Mouse (Mus musculus): ENCODE results near the gene Ctsf. TPM values are rescaled to one million over a fixed set of nuclear protein-coding genes. Genes with fewer than 3 reads are reported as not detected.

Ctsf gene
- 49.4 and 54.4 TPM in 2 replicates for polyA plus RNA-seq (2015; fragmentation: Nextera tagmentation; extraction: Ambion mirVana)

DNA sequence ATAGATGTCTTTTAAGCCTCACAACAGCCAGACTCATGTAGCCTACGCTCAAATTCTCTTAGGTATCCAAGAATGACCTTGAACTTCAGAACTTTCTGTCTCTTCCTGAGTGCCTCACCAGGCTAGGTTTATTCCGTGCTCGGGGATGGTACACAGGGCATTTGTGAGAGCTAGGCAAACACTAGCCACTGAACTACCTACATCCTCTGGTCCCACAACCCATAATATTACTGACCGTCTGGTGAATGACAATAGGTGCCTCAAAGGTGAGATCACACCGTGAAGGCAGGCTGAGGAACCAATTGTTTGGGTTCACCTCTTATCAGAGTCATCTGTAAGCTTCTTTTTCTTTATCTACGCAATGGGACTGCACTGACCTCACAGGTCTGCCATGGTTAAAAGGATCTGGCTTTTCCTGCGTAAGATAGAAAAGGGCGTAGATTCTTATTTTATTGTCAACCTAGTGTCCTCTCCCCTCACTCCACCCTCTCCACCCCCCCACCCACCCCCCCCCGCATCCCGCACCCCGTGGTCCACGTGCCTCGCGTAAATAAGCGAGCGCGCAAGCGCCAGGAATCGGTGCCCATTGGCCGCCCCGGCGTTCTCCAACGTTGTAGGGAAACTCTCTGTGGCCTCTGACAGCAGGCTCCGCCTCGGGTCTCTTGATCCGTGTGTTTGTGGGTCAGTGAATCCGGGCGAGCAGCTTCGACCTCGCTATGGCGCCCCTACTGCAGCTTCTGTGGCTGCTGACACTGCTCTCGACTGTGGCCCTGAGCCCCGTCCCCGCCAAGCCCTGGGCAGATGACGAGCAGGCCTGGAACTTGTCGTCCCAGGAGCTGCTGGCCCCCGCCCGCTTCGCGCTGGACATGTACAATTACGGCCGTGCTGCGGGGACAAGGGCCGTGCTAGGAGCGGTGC lies at the start of gene Ctsf:
Gene Ctsf (plus strand): TSS at position 579 of the 918 bp plus-strand sequence.
- Histone ChIP-seq H3K27me3 (ENCODE audit: insufficient read depth, low read length) (peaks cover 26% of the 10 kb centered on the region), H3K4me1 (ENCODE audit: insufficient read depth) (peaks cover 30% of the 10 kb centered on the region), H3K27ac (ENCODE audit: low read depth) (peak within 1 kb of the TSS; percentile 60; the same call in 1 of the 2 replicates), H3K9me3 (ENCODE audit: low read length) (no peaks in the 10 kb centered on the region), H3K4me2 (ENCODE audit: low read depth, low read length) (peak within 1 kb of the TSS; percentile 95), H3K36me3 (replicated peaks; ENCODE audit: insufficient read depth, low read length) (peaks cover 4% of the 10 kb centered on the region; the same call in 1 of the 2 replicates), H3K4me3 (ENCODE audit: low read depth, low read length) (peak within 1 kb of the TSS; percentile 60), H3K9ac (replicated peaks) (peak within 1 kb of the TSS; percentile 71)
- TF ChIP-seq EP300 (IDR thresholded peaks at IDR 0.05; ENCODE audit: low read depth) (no peak), CTCF (IDR thresholded peaks at IDR 0.05; ENCODE audit: low read depth) (no peak)
- ATAC-seq (peak; percentile 70), DNase-seq (peak; percentile 77)
- WGBS (ENCODE audit: insufficient replicate concordance): 5% methylated on average over 45 of the region's 45 CpGs

DNA sequence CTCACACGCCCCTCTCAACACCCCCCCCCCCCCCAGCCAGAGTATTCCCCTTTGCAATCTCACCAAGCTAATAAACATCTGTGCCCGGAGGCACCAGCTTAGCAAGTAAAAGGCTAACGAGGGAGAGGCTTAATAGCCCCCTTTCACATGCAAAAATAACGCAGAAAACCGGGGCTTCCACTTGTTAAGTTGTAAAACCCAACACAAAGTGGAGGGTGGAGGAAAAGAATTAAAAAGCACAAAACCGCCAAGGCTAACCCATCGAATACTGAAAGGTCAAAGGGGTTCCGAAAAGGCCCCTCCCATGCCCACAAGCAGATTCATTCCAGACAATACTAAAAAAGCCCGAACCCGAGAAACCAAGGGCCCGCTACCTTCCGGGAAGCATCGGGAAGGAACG lies 44.6 kb upstream of the Ctsf start:
- H3K9me3 ChIP-seq (ENCODE audit: low read length): no peaks in the 10 kb centered on the region
- DNase-seq (no peak), ATAC-seq (no peak)
- peaks cover 7% of the 10 kb centered on the region for H3K36me3 ChIP-seq (replicated peaks; ENCODE audit: insufficient read depth, low read length)
- H3K4me2 ChIP-seq (ENCODE audit: low read depth, low read length): peak overlapping the region; percentile 86
- TF ChIP-seq CTCF (IDR thresholded peaks at IDR 0.05; ENCODE audit: low read depth): no peak
- no peak for TF ChIP-seq EP300 (IDR thresholded peaks at IDR 0.05; ENCODE audit: low read depth)
- peak overlapping the region; percentile 74 for H3K4me3 ChIP-seq (ENCODE audit: low read depth, low read length)
- WGBS (ENCODE audit: insufficient replicate concordance): under 1% methylated on average over 14 of the region's 14 CpGs
- H3K27me3 ChIP-seq (ENCODE audit: insufficient read depth, low read length): no peaks in the 10 kb centered on the region
- H3K27ac ChIP-seq (ENCODE audit: low read depth): peak overlapping the region; percentile 96
- peaks cover 28% of the 10 kb centered on the region for H3K4me1 ChIP-seq (ENCODE audit: insufficient read depth)
- peak overlapping the region; percentile 83 for H3K9ac ChIP-seq (replicated peaks)

- TF ChIP-seq EP300 (IDR thresholded peaks at IDR 0.05; ENCODE audit: low read depth) (no peak), CTCF (IDR thresholded peaks at IDR 0.05; ENCODE audit: low read depth) (no peak)
- WGBS (ENCODE audit: insufficient replicate concordance): 1% methylated on average over 17 of the region's 17 CpGs
- Histone ChIP-seq H3K9me3 (ENCODE audit: low read length) (0 out of 2 replicates have a peak, but pooled peaks cover 3% of the 10 kb centered on the region), H3K4me2 (ENCODE audit: low read depth, low read length) (peak overlapping the region; percentile 86), H3K4me1 (ENCODE audit: insufficient read depth) (peaks cover 26% of the 10 kb centered on the region), H3K9ac (replicated peaks) (peak overlapping the region; percentile 83), H3K27ac (ENCODE audit: low read depth) (peak overlapping the region; percentile 96), H3K27me3 (ENCODE audit: insufficient read depth, low read length) (no peaks in the 10 kb centered on the region), H3K4me3 (ENCODE audit: low read depth, low read length) (peak overlapping the region; percentile 74), H3K36me3 (replicated peaks; ENCODE audit: insufficient read depth, low read length) (peaks cover 7% of the 10 kb centered on the region)
- ATAC-seq (no peak), DNase-seq (no peak)
Observed at GRCm38 (mm10) chr19:4810746-4811062, 44.2 kb upstream of the Ctsf start.

DNA sequence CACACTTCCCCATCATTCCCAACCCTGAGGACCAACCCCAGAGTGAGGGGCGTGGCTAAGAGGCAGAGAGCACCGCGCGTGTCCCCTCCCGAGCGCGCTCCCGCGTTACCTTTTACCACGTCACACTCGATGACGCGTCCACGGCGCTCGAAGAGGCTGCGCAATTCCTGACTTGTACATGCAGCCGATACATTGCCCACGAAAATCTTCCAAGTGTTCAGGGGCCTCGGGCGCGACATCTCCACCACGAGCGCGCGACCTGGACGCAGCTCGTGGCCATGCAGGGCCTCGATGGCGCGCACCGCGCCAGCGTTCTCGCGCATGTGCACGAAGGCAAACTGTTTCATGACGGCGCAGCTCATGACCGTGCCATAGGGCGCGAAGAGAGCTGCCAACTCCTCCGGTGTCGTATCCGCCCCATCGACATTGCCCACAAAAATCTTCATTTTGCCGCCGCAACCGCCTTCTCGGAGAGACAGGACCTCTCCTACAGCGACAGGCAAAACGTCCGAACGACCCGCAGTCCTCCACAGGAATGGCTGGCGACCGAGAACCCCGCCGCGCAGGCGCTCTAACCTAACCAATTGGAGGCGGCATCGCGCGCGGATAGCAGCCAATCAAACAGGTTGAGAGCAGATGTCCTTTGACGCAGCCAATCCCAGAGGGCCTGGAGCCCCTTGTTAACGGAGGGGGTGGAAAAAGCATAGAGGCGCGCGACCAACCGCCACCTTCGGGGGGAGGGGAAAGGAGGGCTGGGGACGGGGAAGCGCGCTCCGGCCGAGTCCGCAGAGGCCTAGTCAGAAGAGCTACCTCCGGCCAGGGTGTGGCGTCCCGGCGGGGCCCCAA lies 43.6 kb upstream of the Ctsf start, which contains the start of the genes Gm21992 and Rbm14:
Gene Gm21992 (minus strand): TSS at position 550 of the 846 bp plus-strand sequence.
Gene Rbm14 (minus strand): TSS at position 572 of the 846 bp plus-strand sequence.
- peak within 1 kb of the TSS; percentile 96 for H3K27ac ChIP-seq (ENCODE audit: low read depth)
- H3K9ac ChIP-seq (replicated peaks): peak within 1 kb of the TSS; percentile 83
- TF ChIP-seq CTCF (IDR thresholded peaks at IDR 0.05; ENCODE audit: low read depth) (no peak; the same call in 1 of the 2 replicates), EP300 (IDR thresholded peaks at IDR 0.05; ENCODE audit: low read depth) (peak; percentile 30; the same call in 1 of the 2 replicates)
- peaks cover 24% of the 10 kb centered on the region for H3K4me1 ChIP-seq (ENCODE audit: insufficient read depth)
- H3K36me3 ChIP-seq (replicated peaks; ENCODE audit: insufficient read depth, low read length): peaks cover 7% of the 10 kb centered on the region
- 0 out of 2 replicates have a peak, but pooled peaks cover 4% of the 10 kb centered on the region for H3K9me3 ChIP-seq (ENCODE audit: low read length)
- DNase-seq: peak; percentile 98
- peak within 1 kb of the TSS; percentile 86 for H3K4me2 ChIP-seq (ENCODE audit: low read depth, low read length)
- under 1% methylated on average over 83 of the region's 83 CpGs for WGBS (ENCODE audit: insufficient replicate concordance)
- no peaks in the 10 kb centered on the region for H3K27me3 ChIP-seq (ENCODE audit: insufficient read depth, low read length)
- ATAC-seq: peak; percentile 97
- peak within 1 kb of the TSS; percentile 74 for H3K4me3 ChIP-seq (ENCODE audit: low read depth, low read length)

DNA sequence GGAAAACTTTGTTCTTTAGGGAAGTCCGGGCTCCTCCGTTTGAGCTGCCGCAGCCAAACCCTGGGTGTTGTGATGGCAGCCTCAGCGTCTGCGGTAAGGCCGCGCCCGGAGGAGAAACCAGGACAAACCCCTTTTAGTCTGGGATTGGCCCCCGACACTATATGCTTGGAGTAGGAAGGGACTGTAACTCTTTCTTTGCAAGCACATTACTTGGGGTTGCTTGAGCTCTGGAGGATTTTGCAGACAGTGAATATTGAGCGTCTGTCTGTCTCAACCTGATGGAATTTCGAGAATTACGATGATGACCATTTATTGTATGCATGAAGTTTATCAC lies 43.1 kb upstream of the Ctsf start:
- Histone ChIP-seq H3K36me3 (replicated peaks; ENCODE audit: insufficient read depth, low read length) (peaks cover 7% of the 10 kb centered on the region), H3K9me3 (ENCODE audit: low read length) (0 out of 2 replicates have a peak, but pooled peaks cover 4% of the 10 kb centered on the region), H3K27ac (ENCODE audit: low read depth) (peak overlapping the region; percentile 96), H3K4me3 (ENCODE audit: low read depth, low read length) (peak overlapping the region; percentile 74), H3K27me3 (ENCODE audit: insufficient read depth, low read length) (no peaks in the 10 kb centered on the region), H3K4me1 (ENCODE audit: insufficient read depth) (peaks cover 24% of the 10 kb centered on the region), H3K4me2 (ENCODE audit: low read depth, low read length) (peak overlapping the region; percentile 86), H3K9ac (replicated peaks) (peak overlapping the region; percentile 76)
- DNase-seq (no peak), ATAC-seq (peak; percentile 10; the same call in 1 of the 2 replicates)
- TF ChIP-seq EP300 (IDR thresholded peaks at IDR 0.05; ENCODE audit: low read depth) (no peak), CTCF (IDR thresholded peaks at IDR 0.05; ENCODE audit: low read depth) (no peak)
- 2% methylated on average over 12 of the region's 12 CpGs for WGBS (ENCODE audit: insufficient replicate concordance)

All from liver, postnatal 0 days (tissue).